Mouse (Mus musculus): ENCODE measurements at regions not wholly inside any gene's neighbourhood (a gene's known extent, or its start where the extent isn't known, plus 50 kb on each side); places are given as distances from the start of the nearest gene placed in this dataset.

GRCm38 (mm10) chr12:79916896-79917633, 195.7 kb downstream of the Zfp36l1 start:
- no peaks in the 10 kb centered on the region for H3K27me3 ChIP-seq
- H3K4me3 ChIP-seq, result no peak overlapping the region
- no peaks in the 10 kb centered on the region for H3K36me3 ChIP-seq
- H3K9ac ChIP-seq, result no peak overlapping the region
- H3K9me3 ChIP-seq, result no peaks in the 10 kb centered on the region
- no peak overlapping the region for H3K4me2 ChIP-seq
- peaks cover 28% of the 10 kb centered on the region for H3K4me1 ChIP-seq
- no peak for ATAC-seq (ENCODE audit: insufficient number of reproducible peaks, insufficient read depth, low FRiP score, low TSS enrichment, low read depth)
- WGBS, result 73% methylated on average over 5 of the region's 5 CpGs
- peak overlapping the region; percentile 80 for H3K27ac ChIP-seq

GRCm38 (mm10) chr12:79913898-79914297, 198.9 kb downstream of the Zfp36l1 start:
- no peak overlapping the region for H3K9ac ChIP-seq
- no peak overlapping the region for H3K4me3 ChIP-seq
- H3K36me3 ChIP-seq, result no peaks in the 10 kb centered on the region
- ATAC-seq (ENCODE audit: insufficient number of reproducible peaks, insufficient read depth, low FRiP score, low TSS enrichment, low read depth), result no peak
- no peak overlapping the region for H3K4me2 ChIP-seq
- WGBS, result 75% methylated on average over 6 of the region's 6 CpGs
- no peak overlapping the region for H3K27ac ChIP-seq
- H3K27me3 ChIP-seq, result no peaks in the 10 kb centered on the region
- H3K9me3 ChIP-seq, result no peaks in the 10 kb centered on the region
- H3K4me1 ChIP-seq, result peaks cover 25% of the 10 kb centered on the region

GRCm38 (mm10) chr12:79912281-79913063, 200.3 kb downstream of the Zfp36l1 start:
- no peak overlapping the region for H3K27ac ChIP-seq
- H3K36me3 ChIP-seq, result no peaks in the 10 kb centered on the region
- ATAC-seq (ENCODE audit: insufficient number of reproducible peaks, insufficient read depth, low FRiP score, low TSS enrichment, low read depth), result no peak
- WGBS, result 87% methylated on average over 10 of the region's 10 CpGs
- H3K9me3 ChIP-seq, result no peaks in the 10 kb centered on the region
- peaks cover 23% of the 10 kb centered on the region for H3K4me1 ChIP-seq
- no peaks in the 10 kb centered on the region for H3K27me3 ChIP-seq
- H3K9ac ChIP-seq, result no peak overlapping the region
- H3K4me2 ChIP-seq, result no peak overlapping the region
- no peak overlapping the region for H3K4me3 ChIP-seq

- peak overlapping the region; percentile 44; the same call in 1 of the 2 replicates for H3K27ac ChIP-seq
- no peak overlapping the region for H3K9ac ChIP-seq
- H3K4me2 ChIP-seq, result no peak overlapping the region
- ATAC-seq (ENCODE audit: insufficient number of reproducible peaks, insufficient read depth, low FRiP score, low TSS enrichment, low read depth), result no peak
- H3K36me3 ChIP-seq, result no peaks in the 10 kb centered on the region
- H3K4me3 ChIP-seq, result no peak overlapping the region
- peaks cover 30% of the 10 kb centered on the region for H3K4me1 ChIP-seq
- no peaks in the 10 kb centered on the region for H3K9me3 ChIP-seq
- H3K27me3 ChIP-seq, result no peaks in the 10 kb centered on the region
- WGBS, result 27% methylated on average over 15 of the region's 15 CpGs
Observed at GRCm38 (mm10) chr12:79910884-79911759, 201.7 kb downstream of the Zfp36l1 start.

GRCm38 (mm10) chr12:79907583-79907982, 205.2 kb downstream of the Zfp36l1 start:
- H3K36me3 ChIP-seq, result no peaks in the 10 kb centered on the region
- ATAC-seq (ENCODE audit: insufficient number of reproducible peaks, insufficient read depth, low FRiP score, low TSS enrichment, low read depth), result no peak
- WGBS, result 57% methylated on average over 5 of the region's 5 CpGs
- peak overlapping the region; percentile 82 for H3K27ac ChIP-seq
- peaks cover 64% of the 10 kb centered on the region for H3K4me1 ChIP-seq
- no peaks in the 10 kb centered on the region for H3K9me3 ChIP-seq
- no peak overlapping the region for H3K9ac ChIP-seq
- no peak overlapping the region for H3K4me3 ChIP-seq
- H3K4me2 ChIP-seq, result no peak overlapping the region
- no peaks in the 10 kb centered on the region for H3K27me3 ChIP-seq

- H3K36me3 ChIP-seq, result no peaks in the 10 kb centered on the region
- no peaks in the 10 kb centered on the region for H3K9me3 ChIP-seq
- H3K9ac ChIP-seq, result no peak overlapping the region
- 77% methylated on average over 10 of the region's 10 CpGs for WGBS
- H3K27ac ChIP-seq, result peak overlapping the region; percentile 82
- H3K4me3 ChIP-seq, result no peak overlapping the region
- H3K4me1 ChIP-seq, result peaks cover 68% of the 10 kb centered on the region
- no peak overlapping the region for H3K4me2 ChIP-seq
- no peaks in the 10 kb centered on the region for H3K27me3 ChIP-seq
- ATAC-seq (ENCODE audit: insufficient number of reproducible peaks, insufficient read depth, low FRiP score, low TSS enrichment, low read depth), result no peak
Observed at GRCm38 (mm10) chr12:79906738-79907365, 206.0 kb downstream of the Zfp36l1 start.

- ATAC-seq (ENCODE audit: insufficient number of reproducible peaks, insufficient read depth, low FRiP score, low TSS enrichment, low read depth), result no peak
- Histone ChIP-seq H3K4me1 (peaks cover 61% of the 10 kb centered on the region), H3K4me2 (no peak overlapping the region), H3K27me3 (no peaks in the 10 kb centered on the region), H3K4me3 (no peak overlapping the region), H3K36me3 (no peaks in the 10 kb centered on the region), H3K9ac (0 out of 2 replicates have a peak overlapping the region, but pooled peaks have one; percentile 3), H3K9me3 (no peaks in the 10 kb centered on the region), H3K27ac (peak overlapping the region; percentile 82)
- 44% methylated on average over 10 of the region's 10 CpGs for WGBS
Observed at GRCm38 (mm10) chr12:79905828-79906737, 206.7 kb downstream of the Zfp36l1 start.

GRCm38 (mm10) chr12:79904913-79905549, 207.8 kb downstream of the Zfp36l1 start:
- H3K27ac ChIP-seq, result peak overlapping the region; percentile 82
- H3K27me3 ChIP-seq, result no peaks in the 10 kb centered on the region
- no peak; the same call in 1 of the 2 replicates for ATAC-seq (ENCODE audit: insufficient number of reproducible peaks, insufficient read depth, low FRiP score, low TSS enrichment, low read depth)
- H3K36me3 ChIP-seq, result no peaks in the 10 kb centered on the region
- H3K4me1 ChIP-seq, result peaks cover 62% of the 10 kb centered on the region
- H3K9me3 ChIP-seq, result no peaks in the 10 kb centered on the region
- H3K4me3 ChIP-seq, result no peak overlapping the region
- H3K9ac ChIP-seq, result no peak overlapping the region
- no peak overlapping the region for H3K4me2 ChIP-seq
- 58% methylated on average over 2 of the region's 2 CpGs for WGBS

GRCm38 (mm10) chr12:79902761-79903160, 210.1 kb downstream of the Zfp36l1 start:
- Histone ChIP-seq H3K9me3 (no peaks in the 10 kb centered on the region), H3K36me3 (no peaks in the 10 kb centered on the region), H3K27me3 (no peaks in the 10 kb centered on the region), H3K9ac (no peak overlapping the region), H3K4me3 (no peak overlapping the region), H3K27ac (peak overlapping the region; percentile 73), H3K4me2 (no peak overlapping the region), H3K4me1 (peaks cover 74% of the 10 kb centered on the region)
- ATAC-seq (ENCODE audit: insufficient number of reproducible peaks, insufficient read depth, low FRiP score, low TSS enrichment, low read depth), result no peak
- 60% methylated on average over 7 of the region's 7 CpGs for WGBS

- H3K27ac ChIP-seq, result peak overlapping the region; percentile 73
- no peak for ATAC-seq (ENCODE audit: insufficient number of reproducible peaks, insufficient read depth, low FRiP score, low TSS enrichment, low read depth)
- H3K36me3 ChIP-seq, result no peaks in the 10 kb centered on the region
- H3K27me3 ChIP-seq, result no peaks in the 10 kb centered on the region
- no peak overlapping the region for H3K4me2 ChIP-seq
- WGBS, result 53% methylated on average over 7 of the region's 7 CpGs
- H3K9ac ChIP-seq, result no peak overlapping the region
- H3K4me3 ChIP-seq, result no peak overlapping the region
- H3K4me1 ChIP-seq, result peaks cover 74% of the 10 kb centered on the region
- no peaks in the 10 kb centered on the region for H3K9me3 ChIP-seq
Observed at GRCm38 (mm10) chr12:79902163-79902562, 210.7 kb downstream of the Zfp36l1 start.
